Mouse (Mus musculus) left cerebral cortex, adult 2 months (tissue): ENCODE measurements around the gene Thap3. TPM values are rescaled to one million over a fixed set of nuclear protein-coding genes. Genes with fewer than 3 reads are reported as not detected.

Experiments used
- DNase-seq, 2 experiments: peaks; one replicate each; pipeline ENCODE4 v3.0.0; 2021 to 2022; ENCODE audit warnings: low spot score in 2 of 2, mixed read lengths in 1 of 2; ENCODE audit errors: extremely low spot score in 1 of 2
- H3K27ac ChIP-seq: fragments of 200-600 bp; 2 replicates; pipeline ENCODE4 v1.8.1; 2022
- H3K4me3 ChIP-seq: fragments of 200-600 bp; 2 replicates; pipeline ENCODE4 v1.8.1; 2022
- CTCF ChIP-seq: fragments of 200-600 bp; IDR thresholded peaks from 2 replicates; pipeline ENCODE4 v1.8.1; 2022; ENCODE audit warnings: antibody characterized with exemption, mild to moderate bottlenecking, moderate library complexity
- intact Hi-C: fragments of 180-260 bp; cut with DNase I; formaldehyde crosslinking; loops from one replicate; pipeline ENCODE4 v1.15.1; 2025
- total RNA-seq, 2 experiments: library from RNA; stranded (reverse); gene quantifications; 2 replicates each; pipeline ENCODE4 v1.2.3; 2021

Thap3 gene
- total RNA-seq, 2 experiments from 2014 or later: 19.2 to 20.7 TPM

GRCm38 (mm10) chr4:152007481-152008147 is 18.8 kb upstream of the Thap3 start:
- no peak for TF ChIP-seq CTCF
- peak overlapping the region; percentile 96 for H3K27ac ChIP-seq
- H3K4me3 ChIP-seq: peak overlapping the region; percentile 78
- no peak for DNase-seq
- intact Hi-C loops: no loop called here

- intact Hi-C loops: no loop called here
- Histone ChIP-seq H3K27ac (peak overlapping the region; percentile 96), H3K4me3 (no peak overlapping the region)
- no peak for DNase-seq
- TF ChIP-seq CTCF: no peak
Measured at GRCm38 (mm10) chr4:152006812-152007211, 18.0 kb upstream of the Thap3 start.

GRCm38 (mm10) chr4:152006137-152006536 is 17.3 kb upstream of the Thap3 start:
- Histone ChIP-seq H3K27ac (no peak overlapping the region), H3K4me3 (no peak overlapping the region)
- no peak for DNase-seq
- peak; percentile 42 for TF ChIP-seq CTCF
- intact Hi-C loops: no loop called here

DNA sequence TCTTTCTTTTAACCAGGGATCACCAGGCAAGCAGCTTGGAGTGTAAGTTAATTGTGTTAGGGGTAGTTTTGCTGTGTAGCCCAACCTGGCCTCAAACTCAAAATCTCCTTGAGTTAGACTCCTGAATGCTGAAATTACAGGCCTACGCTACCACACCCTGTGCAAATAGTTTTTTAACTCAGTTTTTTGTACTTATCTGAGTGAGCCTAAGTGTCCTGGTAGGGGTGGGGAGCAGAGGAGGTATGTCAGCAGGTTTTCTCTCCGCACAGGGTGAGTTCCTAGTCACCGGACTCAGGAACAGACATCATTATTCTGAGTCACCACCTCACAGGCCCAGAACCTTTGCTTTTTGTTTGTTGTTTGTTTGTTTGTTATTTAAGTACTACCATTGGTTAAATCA is 13.3 kb upstream of the Thap3 start:
- Histone ChIP-seq H3K4me3 (no peak overlapping the region), H3K27ac (no peak overlapping the region)
- TF ChIP-seq CTCF: no peak
- intact Hi-C loops: no loop called here
- no peak for DNase-seq

GRCm38 (mm10) chr4:152001335-152001734 is 12.5 kb upstream of the Thap3 start:
- no peak overlapping the region for H3K4me3 ChIP-seq
- intact Hi-C loops: no loop called here
- no peak overlapping the region for H3K27ac ChIP-seq
- no peak; the same call in none of the 2 replicates for TF ChIP-seq CTCF
- no peak for DNase-seq

- no peak overlapping the region for H3K4me3 ChIP-seq
- no peak overlapping the region for H3K27ac ChIP-seq
- intact Hi-C loops: no loop called here
- TF ChIP-seq CTCF: no peak
- no peak for DNase-seq
Measured at GRCm38 (mm10) chr4:152000906-152001305, 12.1 kb upstream of the Thap3 start.

- intact Hi-C loops: no loop called here
- DNase-seq: no peak
- no peak for TF ChIP-seq CTCF
- no peak overlapping the region for H3K27ac ChIP-seq
- H3K4me3 ChIP-seq: no peak overlapping the region
Measured at GRCm38 (mm10) chr4:151999481-151999880, 10.7 kb upstream of the Thap3 start.

GRCm38 (mm10) chr4:151997701-151998100 is 8.9 kb upstream of the Thap3 start:
- H3K4me3 ChIP-seq: peak overlapping the region; percentile 97; the same call in 1 of the 2 replicates
- intact Hi-C loops: no loop called here
- TF ChIP-seq CTCF: no peak
- no peak for DNase-seq
- no peak overlapping the region for H3K27ac ChIP-seq

DNA sequence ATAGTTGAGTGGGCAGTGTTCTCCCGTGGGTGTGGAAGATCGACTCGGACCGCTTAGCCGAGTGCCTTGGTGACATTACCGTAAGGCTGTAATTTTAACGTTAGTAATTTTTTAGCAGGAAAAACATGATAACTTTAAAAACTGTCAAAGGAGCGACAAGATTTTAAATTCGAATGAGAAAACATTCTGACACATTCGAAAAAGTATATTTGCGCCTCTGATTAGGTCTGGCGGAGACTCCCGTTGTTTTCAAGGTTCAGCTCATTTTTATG is 8.1 kb upstream of the Thap3 start:
- intact Hi-C loops: loop anchor here (1.0 kb wide), 1 partner anchor 12 kb away; no protein-coding TSS in a partner anchor
- peak overlapping the region; percentile 97 for H3K4me3 ChIP-seq
- no peak for TF ChIP-seq CTCF
- H3K27ac ChIP-seq: peak overlapping the region; percentile 99
- DNase-seq: no peak

GRCm38 (mm10) chr4:151996173-151996950 is 7.6 kb upstream of the Thap3 start, which contains the start of gene Phf13:
Gene Phf13 (minus strand): TSS chr4:151996258.
- peak; percentile 98 to 99 for DNase-seq
- TF ChIP-seq CTCF: no peak; the same call in 1 of the 2 replicates
- Histone ChIP-seq H3K27ac (peak within 1 kb of the TSS; percentile 99), H3K4me3 (peak within 1 kb of the TSS; percentile 97)
- intact Hi-C loops: loop anchor here (1.0 kb wide), 1 partner anchor 13 kb away; no protein-coding TSS in a partner anchor

GRCm38 (mm10) chr4:151995371-151996172 is 6.8 kb upstream of the Thap3 start:
- Histone ChIP-seq H3K27ac (peak overlapping the region; percentile 88), H3K4me3 (peak overlapping the region; percentile 97)
- DNase-seq: no peak
- no peak for TF ChIP-seq CTCF
- intact Hi-C loops: loop anchor here (1.0 kb wide), 1 partner anchor 14 kb away; no protein-coding TSS in a partner anchor
